ENCODE assay signal across 11 mouse cellular contexts in the genomic region with DNA sequence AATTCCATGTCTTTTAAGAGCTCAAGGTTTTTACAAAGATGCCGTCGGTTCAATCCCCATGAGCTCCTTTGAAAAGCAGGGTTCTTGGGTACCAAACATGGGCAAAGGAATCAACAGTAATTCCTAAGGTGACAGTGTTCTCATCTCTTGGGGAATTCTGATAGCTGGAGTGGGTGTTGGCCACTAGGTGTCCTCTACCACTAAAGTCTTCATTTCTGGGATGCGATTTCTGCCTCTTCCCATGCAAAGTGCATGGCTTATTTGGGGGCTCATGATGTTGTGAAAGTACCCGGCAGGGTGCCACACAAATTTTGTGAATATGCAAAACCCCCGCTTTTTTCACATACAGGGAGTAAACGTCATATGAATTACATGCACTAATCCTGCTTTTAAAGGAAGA. TPM values are rescaled to one million over a fixed set of nuclear protein-coding genes. Genes with fewer than 3 reads are reported as not detected.
DNase-seq lines count a peak whose midpoint lies in the region; ATAC-seq and TF ChIP-seq lines count a peak whose summit lies in the region.
"Had no signal": no experiment of that assay in that cellular context is flagged by ENCODE, and none has a peak within 500 bp of the region (broad histone marks: within the 10 kb centered on the region; RNA-seq: fewer than 3 reads in every experiment).

No protein-coding gene starts in this region.

- no peak overlapping the region for H3K27ac ChIP-seq in kidney, embryonic 15.5 days
- no peak overlapping the region for H3K27ac ChIP-seq in CH12.LX (ENCODE audit: insufficient read depth, low read depth)
- H3K27ac ChIP-seq: forebrain, embryonic 10.5 days; neural tube, embryonic 13.5 days; stomach, embryonic 15.5 days had no signal

- dilution Hi-C loops in CH12.LX (cut with MboI; ENCODE audit: extremely low pct_ligation_motif_present, extremely low pct_unique_long_range_greater_than_20kb, low sequenced_read_pairs), result no loop called here

- TF ChIP-seq RAD21 in CH12.LX (IDR thresholded peaks at IDR 0.05; ENCODE audit: low read depth, low read length), result peak; percentile 67

- peak; percentile 26 for DNase-seq in adrenal gland, postnatal 14 days
- no peak for DNase-seq in adrenal gland, postnatal 36 days
- DNase-seq in kidney, postnatal 14 days, result peak; percentile 18
- DNase-seq in CH12.LX (ENCODE audit: extremely low read depth), result peak; percentile 12
- peak; percentile 50 to 68 for DNase-seq in cerebellum, postnatal 25 days
- no peak for DNase-seq in testis, postnatal 10 days (ENCODE audit: low spot score)

- no peak overlapping the region for H3K9ac ChIP-seq in kidney, embryonic 15.5 days
- H3K9ac ChIP-seq in CH12.LX (ENCODE audit: insufficient read depth, low read depth), result no peak overlapping the region
- H3K9ac ChIP-seq: neural tube, embryonic 13.5 days; stomach, embryonic 15.5 days had no signal

- H3K4me2 ChIP-seq in kidney, embryonic 15.5 days, result no peak overlapping the region
- H3K4me2 ChIP-seq in CH12.LX (ENCODE audit: insufficient read depth, low read depth, poor library complexity, severe bottlenecking), result no peak overlapping the region
- H3K4me2 ChIP-seq: neural tube, embryonic 13.5 days; stomach, embryonic 15.5 days had no signal

- no peak overlapping the region for H3K4me3 ChIP-seq in kidney, embryonic 15.5 days (replicated peaks)
- H3K4me3 ChIP-seq in CH12.LX (replicated peaks in 1 of 3; ENCODE audit: low read depth in 2 of 3, low read length in 2 of 3, poor library complexity in 1 of 3), result no peak overlapping the region
- H3K4me3 ChIP-seq: forebrain, embryonic 10.5 days; neural tube, embryonic 13.5 days; stomach, embryonic 15.5 days had no signal

- no peak for TF ChIP-seq EP300 in CH12.LX (IDR thresholded peaks at IDR 0.05; ENCODE audit: low read length)

- in situ Hi-C loops in CH12.LX (cut with MboI; ENCODE audit: low pct_ligation_motif_present, low pct_unique_long_range_greater_than_20kb, low sequenced_read_pairs), result no loop called here

- H3K27me3 ChIP-seq in kidney, embryonic 15.5 days, result peaks cover 31% of the 10 kb centered on the region
- no peaks in the 10 kb centered on the region for H3K27me3 ChIP-seq in CH12.LX (replicated peaks)

- 35% methylated on average over 6 of the region's 6 CpGs for WGBS in kidney, embryonic 15.5 days

- H3K79me2 ChIP-seq in CH12.LX (replicated peaks; ENCODE audit: control insufficient read depth, extremely low read depth, insufficient read depth, poor library complexity, severe bottlenecking), result no peaks in the 10 kb centered on the region

- TF ChIP-seq POLR2A in CH12.LX (IDR thresholded peaks at IDR 0.05; ENCODE audit: low read depth, low read length), result no peak

- no peaks in the 10 kb centered on the region for H3K36me3 ChIP-seq in kidney, embryonic 15.5 days
- no peaks in the 10 kb centered on the region for H3K36me3 ChIP-seq in CH12.LX (replicated peaks in 1 of 2; ENCODE audit: control insufficient read depth in 1 of 2, insufficient read depth in 1 of 2, low read length in 1 of 2)
- H3K36me3 ChIP-seq: forebrain, embryonic 10.5 days; neural tube, embryonic 13.5 days; stomach, embryonic 15.5 days had no signal

- peak in 1 of 2 experiments; percentile 70; a peak in 2 of 4 replicates for TF ChIP-seq CTCF in CH12.LX (conservative IDR thresholded peaks at IDR 0.05 in 1 of 2, IDR thresholded peaks at IDR 0.05 in 1 of 2; ENCODE audit: low read depth in 2 of 2, low read length in 2 of 2)

- H3K9me3 ChIP-seq in kidney, embryonic 15.5 days (replicated peaks), result no peaks in the 10 kb centered on the region
- no peaks in the 10 kb centered on the region for H3K9me3 ChIP-seq in CH12.LX (replicated peaks; ENCODE audit: low read length)
- H3K9me3 ChIP-seq: forebrain, embryonic 10.5 days; neural tube, embryonic 13.5 days; stomach, embryonic 15.5 days had no signal

- ATAC-seq in kidney, embryonic 15.5 days (replicated peaks; ENCODE audit: low FRiP score), result no peak
- ATAC-seq in erythroblast, adult 5-6 weeks (replicated peaks; ENCODE audit: low FRiP score, poor library complexity, severe bottlenecking), result no peak; the same call in 1 of the 2 replicates

- H3K4me1 ChIP-seq in kidney, embryonic 15.5 days, result peaks cover 4% of the 10 kb centered on the region; the same call in 1 of the 2 replicates
- H3K4me1 ChIP-seq in CH12.LX (ENCODE audit: control insufficient read depth in 1 of 2, insufficient read depth in 2 of 2), result peaks cover 0 to 2% of the 10 kb centered on the region in 2 experiments; a peak in 1 of 4 replicates
- H3K4me1 ChIP-seq: neural tube, embryonic 13.5 days; stomach, embryonic 15.5 days had no signal

TF ChIP-seq in CH12.LX, 34 proteins besides CTCF, POLR2A, EP300 and RAD21:
- TF ChIP-seq MYC (IDR thresholded peaks at IDR 0.05; ENCODE audit: low read depth, low read length), result no peak
- TF ChIP-seq POLR2AphosphoS2 (IDR thresholded peaks at IDR 0.05; ENCODE audit: low read depth, low read length), result no peak
- TF ChIP-seq KAT2A (IDR thresholded peaks at IDR 0.05; ENCODE audit: insufficient replicate concordance, low read length), result no peak
- 0 out of 2 replicates have a peak, but pooled peaks have one; percentile 10 for TF ChIP-seq IRF4 (IDR thresholded peaks at IDR 0.05; ENCODE audit: low read depth, low read length)
- peak; percentile 48; the same call in 1 of the 2 replicates for TF ChIP-seq ZC3H11A (IDR thresholded peaks at IDR 0.05; ENCODE audit: low read depth, low read length)
- TF ChIP-seq E2F4 (IDR thresholded peaks at IDR 0.05; ENCODE audit: insufficient replicate concordance, low read depth, low read length), result no peak
- TF ChIP-seq SMC3 (IDR thresholded peaks at IDR 0.05; ENCODE audit: low read depth, low read length), result peak; percentile 77

RNA-seq across cellular contexts. Expression of gene Sec61a1, which starts 46.3 kb away (rescaled TPM):
- total RNA-seq in adrenal gland, postnatal 14 days (2021), result 157 and 179 TPM in 2 replicates
- 100 to 1,000 TPM; 214 to 229 TPM for total RNA-seq in adrenal gland, postnatal 36 days (2021)
- 239 and 245 TPM in 2 replicates for polyA plus RNA-seq in kidney, embryonic 15.5 days (2015; fragmentation: Nextera tagmentation; extraction: Ambion mirVana)
- 276 and 336 TPM in 2 replicates for total RNA-seq in CH12.LX (2012; rRNA removed)
- total RNA-seq in CH12.LX (2014; rRNA removed), result 232 and 237 TPM in 2 replicates
- 130 and 139 TPM in 2 replicates for polyA plus RNA-seq in CH12.LX (2012; ENCODE audit: insufficient read length, low read depth)
- total RNA-seq in erythroblast, adult 5-6 weeks (2015; ENCODE audit: low replicate concordance), result 26.1 and 35.1 TPM in 2 replicates
- 33.3 and 37.7 TPM in 2 replicates for total RNA-seq in erythroblast, adult 5-6 weeks (2017; ENCODE audit: low replicate concordance)

Comparison
In these comparisons a context has a peak if more than half of its experiments do, and no peak if none do; other contexts are left out.
1. DNase-seq: peak in adrenal gland, postnatal 14 days (single experiment), kidney, postnatal 14 days (single experiment), CH12.LX (single experiment) and cerebellum, postnatal 25 days (2 of 2); none in adrenal gland, postnatal 36 days (0 of 2) and testis, postnatal 10 days (single experiment).